Mouse (Mus musculus) midbrain, embryonic 14.5 days (tissue): ENCODE measurements around the gene Morc4. TPM values are rescaled to one million over a fixed set of nuclear protein-coding genes. Genes with fewer than 3 reads are reported as not detected.
A peak's percentile ranks its signal among the peaks of the same experiment; 100 is the strongest.

Experiments
- ATAC-seq: fragments of 200-750 bp; cut with Nextera tagmentation; 2 replicates; pipeline ENCODE4 v1.8.0; 2017; ENCODE audit warnings: moderate number of reproducible peaks, moderate library complexity; ENCODE audit not compliant: low FRiP score, low TSS enrichment
- DNase-seq: peaks from one replicate; pipeline ENCODE4 v3.0.0-alpha.2; 2015
- H3K27ac ChIP-seq: fragments of 300-500 bp; sonication (generic); replicated peaks from 2 replicates; pipeline ENCODE4 v1.5.1; 2014; ENCODE audit warnings: mild to moderate bottlenecking, low read depth, low read length, moderate library complexity
- H3K27me3 ChIP-seq: fragments of 300-500 bp; sonication (generic); 2 replicates; pipeline ENCODE4 v1.6.1; 2014; ENCODE audit warnings: low read length, control low read depth, mixed read lengths; ENCODE audit not compliant: control insufficient read depth, insufficient read depth
- H3K36me3 ChIP-seq: fragments of 300-500 bp; sonication (generic); 2 replicates; pipeline ENCODE4 v1.6.1; 2014; ENCODE audit warnings: low read length, control low read depth; ENCODE audit not compliant: control insufficient read depth, insufficient read depth
- H3K4me1 ChIP-seq: fragments of 300-500 bp; sonication (generic); 2 replicates; pipeline ENCODE4 v1.6.1; 2014; ENCODE audit warnings: mild to moderate bottlenecking, antibody characterized with exemption, low read length, control low read depth; ENCODE audit not compliant: control insufficient read depth, insufficient read depth
- H3K4me2 ChIP-seq: fragments of 300-500 bp; sonication (generic); 2 replicates; pipeline ENCODE4 v1.6.1; 2014; ENCODE audit warnings: mild to moderate bottlenecking, low read length, moderate library complexity
- H3K4me3 ChIP-seq: fragments of 300-500 bp; sonication (generic); replicated peaks from 2 replicates; pipeline ENCODE4 v1.5.1; 2014; ENCODE audit warnings: low read depth, low read length
- H3K9ac ChIP-seq: fragments of 300-500 bp; sonication (generic); replicated peaks from 2 replicates; pipeline ENCODE4 v1.6.1; 2014; ENCODE audit warnings: mild to moderate bottlenecking, low read length, moderate library complexity
- H3K9me3 ChIP-seq: fragments of 300-500 bp; sonication (generic); 2 replicates; pipeline ENCODE4 v1.6.1; 2016; ENCODE audit warnings: low read length, control low read depth, mixed read lengths; ENCODE audit not compliant: control insufficient read depth
- WGBS: fragments of 180-500 bp; shearing (Covaris S2); extraction: QIAGEN DNeasy Blood & Tissue Kit; methylation state at CpG from one replicate; pipeline ENCODE4 v1.1.7; 2014; 5-methylcytosine and 5-hydroxymethylcytosine counted together
- polyA plus RNA-seq: library from polyadenylated mRNA; unstranded; fragments of >200 nt; fragmentation: Nextera tagmentation; extraction: Ambion mirVana; gene quantifications from 2 replicates; pipeline ENCODE4 v1.2.1, GENCODE M21; 2014

Gene Morc4
- polyA plus RNA-seq, 1 experiment from 2014 or later, result 4.2 TPM

- WGBS, result 55% methylated on average over 3 of the region's 3 CpGs
Measured at GRCm38 (mm10) chrX:139780988-139781387, 90.5 kb downstream of the Morc4 start.

GRCm38 (mm10) chrX:139779401-139779800 lies 92.1 kb downstream of the Morc4 start:
- Histone ChIP-seq H3K4me1 (0 out of 2 replicates have a peak, but pooled peaks cover 3% of the 10 kb centered on the region), H3K36me3 (no peaks in the 10 kb centered on the region), H3K9me3 (no peaks in the 10 kb centered on the region), H3K27me3 (0 out of 2 replicates have a peak, but pooled peaks cover 6% of the 10 kb centered on the region), H3K27ac (no peak overlapping the region), H3K4me2 (no peak overlapping the region), H3K4me3 (no peak overlapping the region), H3K9ac (no peak overlapping the region)
- WGBS, result 71% methylated on average over 5 of the region's 5 CpGs
- DNase-seq (no peak), ATAC-seq (no peak)

More at GRCm38 (mm10) chrX:139780988-139781387, 90.5 kb downstream of the Morc4 start:
- H3K9me3 ChIP-seq, result no peaks in the 10 kb centered on the region
- no peak overlapping the region for H3K4me2 ChIP-seq
- no peak overlapping the region for H3K4me3 ChIP-seq
- H3K27ac ChIP-seq, result no peak overlapping the region
- ATAC-seq, result no peak
- H3K27me3 ChIP-seq, result 0 out of 2 replicates have a peak, but pooled peaks cover 3% of the 10 kb centered on the region
- 0 out of 2 replicates have a peak, but pooled peaks cover 3% of the 10 kb centered on the region for H3K4me1 ChIP-seq
- DNase-seq, result no peak
- no peak overlapping the region for H3K9ac ChIP-seq
- H3K36me3 ChIP-seq, result no peaks in the 10 kb centered on the region

- no peaks in the 10 kb centered on the region for H3K36me3 ChIP-seq
- no peak overlapping the region for H3K4me2 ChIP-seq
- 89% methylated on average over 1 of the region's 1 CpGs for WGBS
- H3K4me3 ChIP-seq, result no peak overlapping the region
- no peaks in the 10 kb centered on the region for H3K9me3 ChIP-seq
- H3K27me3 ChIP-seq, result 0 out of 2 replicates have a peak, but pooled peaks cover 6% of the 10 kb centered on the region
- DNase-seq (no peak), ATAC-seq (no peak)
- no peak overlapping the region for H3K27ac ChIP-seq
- 0 out of 2 replicates have a peak, but pooled peaks cover 3% of the 10 kb centered on the region for H3K4me1 ChIP-seq
- H3K9ac ChIP-seq, result no peak overlapping the region
Measured at GRCm38 (mm10) chrX:139778886-139779285, 92.6 kb downstream of the Morc4 start.

- WGBS, result 40% methylated on average over 4 of the region's 4 CpGs
- Histone ChIP-seq H3K9me3 (no peaks in the 10 kb centered on the region), H3K4me3 (no peak overlapping the region)
Measured at GRCm38 (mm10) chrX:139777357-139777756, 94.1 kb downstream of the Morc4 start.

GRCm38 (mm10) chrX:139775084-139775612 lies 96.3 kb downstream of the Morc4 start:
- Histone ChIP-seq H3K9ac (no peak overlapping the region), H3K27ac (no peak overlapping the region), H3K4me1 (no peaks in the 10 kb centered on the region), H3K4me2 (no peak overlapping the region), H3K36me3 (no peaks in the 10 kb centered on the region), H3K27me3 (0 out of 2 replicates have a peak, but pooled peaks cover 3% of the 10 kb centered on the region), H3K9me3 (no peaks in the 10 kb centered on the region), H3K4me3 (no peak overlapping the region)
- no peak for ATAC-seq
- no peak for DNase-seq
- 74% methylated on average over 7 of the region's 7 CpGs for WGBS

More at GRCm38 (mm10) chrX:139777357-139777756, 94.1 kb downstream of the Morc4 start:
- Histone ChIP-seq H3K4me1 (no peaks in the 10 kb centered on the region), H3K27ac (no peak overlapping the region), H3K4me2 (no peak overlapping the region), H3K9ac (no peak overlapping the region), H3K27me3 (0 out of 2 replicates have a peak, but pooled peaks cover 6% of the 10 kb centered on the region), H3K36me3 (no peaks in the 10 kb centered on the region)
- DNase-seq (no peak), ATAC-seq (no peak)

GRCm38 (mm10) chrX:139774309-139775083 lies 97.0 kb downstream of the Morc4 start:
- H3K9ac ChIP-seq, result no peak overlapping the region
- no peaks in the 10 kb centered on the region for H3K36me3 ChIP-seq
- no peaks in the 10 kb centered on the region for H3K4me1 ChIP-seq
- H3K4me3 ChIP-seq, result no peak overlapping the region
- ATAC-seq (no peak), DNase-seq (peak; percentile 72)
- 0 out of 2 replicates have a peak, but pooled peaks cover 3% of the 10 kb centered on the region for H3K27me3 ChIP-seq
- H3K27ac ChIP-seq, result no peak overlapping the region
- H3K9me3 ChIP-seq, result no peaks in the 10 kb centered on the region
- H3K4me2 ChIP-seq, result no peak overlapping the region
- 31% methylated on average over 18 of the region's 18 CpGs for WGBS

Other genes with a start within 250 kb of the Morc4 start
- 0.21 and 0.50 TPM in 2 replicates for gene Tbc1d8b, start 186.7 kb downstream of the Morc4 start, polyA plus RNA-seq
- not detected in 2 replicates for gene Gm15013, start 157.2 kb downstream of the Morc4 start, polyA plus RNA-seq
- gene Ripply1, start 89.3 kb downstream of the Morc4 start, polyA plus RNA-seq, result not detected in 2 replicates
- gene Cldn2, start 70.8 kb downstream of the Morc4 start, polyA plus RNA-seq, result 0.09 and 0.20 TPM in 2 replicates
- 8.4 and 9.1 TPM in 2 replicates for gene Rbm41, start 126.9 kb upstream of the Morc4 start, polyA plus RNA-seq
- gene Nup62cl, start 191.0 kb upstream of the Morc4 start, polyA plus RNA-seq, result 1.4 and 1.5 TPM in 2 replicates
- gene Pih1h3b, start 191.2 kb upstream of the Morc4 start, polyA plus RNA-seq, result not detected in 2 replicates